Mouse (Mus musculus): ENCODE data around the gene Palm2.

- TF ChIP-seq POLR2A (IDR thresholded peaks at IDR 0.05; ENCODE audit: borderline replicate concordance, extremely low read depth, insufficient read depth, insufficient read length, poor library complexity, severe bottlenecking): no peak
- peak; percentile 97 for TF ChIP-seq CTCF (IDR thresholded peaks at IDR 0.05; ENCODE audit: borderline replicate concordance, extremely low read depth, insufficient read depth, insufficient read length)
Measured at GRCm38 (mm10) chr4:57672996-57673906, 239.2 kb downstream of the Palm2 start.

All from brain, embryonic 14.5 days (tissue).